Mouse (Mus musculus): Measurements from ENCODE around the gene Ilvbl. TPM values are rescaled to one million over a fixed set of nuclear protein-coding genes. Genes with fewer than 3 reads are reported as not detected.

Gene Ilvbl
- polyA plus RNA-seq, 1 experiment from 2014 or later, result 29.8 TPM

- Histone ChIP-seq H3K4me2 (no peak overlapping the region), H3K27ac (ENCODE audit: low read depth, low read length) (no peak overlapping the region)
- 92% methylated on average over 1 of the region's 1 CpGs for WGBS (ENCODE audit: insufficient replicate concordance)
Measured at GRCm38 (mm10) chr10:78584996-78585395, 10.8 kb downstream of the Ilvbl start.

DNA sequence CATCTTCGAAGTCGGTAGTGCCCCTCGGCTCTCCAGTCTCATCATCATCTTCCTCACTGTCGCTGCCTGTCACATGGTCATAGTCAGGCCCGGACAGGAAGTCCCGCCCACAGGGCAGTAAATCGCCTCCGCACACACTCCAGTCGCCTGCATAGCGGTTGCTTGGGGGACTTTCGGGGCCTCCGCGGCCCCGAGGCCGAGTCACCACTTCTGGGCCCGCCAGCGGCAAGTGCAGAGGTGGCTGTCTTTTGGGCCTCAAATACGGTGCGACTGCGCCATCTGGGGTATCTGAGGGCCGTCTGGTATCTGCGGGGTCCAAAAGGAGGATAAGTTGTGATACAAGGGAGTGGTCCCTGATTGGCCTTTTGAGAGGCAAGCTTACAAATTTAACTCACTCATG, 11.5 kb downstream of the Ilvbl start:
- H3K27ac ChIP-seq (ENCODE audit: low read depth, low read length), result no peak overlapping the region
- H3K9me3 ChIP-seq (replicated peaks; ENCODE audit: control insufficient read depth, low read length), result no peaks in the 10 kb centered on the region
- ATAC-seq (replicated peaks; ENCODE audit: insufficient number of reproducible peaks, low FRiP score, low TSS enrichment), result no peak
- H3K27me3 ChIP-seq (ENCODE audit: control insufficient read depth, insufficient read depth, low read length), result no peaks in the 10 kb centered on the region
- 81% methylated on average over 22 of the region's 22 CpGs for WGBS (ENCODE audit: insufficient replicate concordance)
- peaks cover 42% of the 10 kb centered on the region for H3K36me3 ChIP-seq (ENCODE audit: control insufficient read depth, insufficient read depth, low read length)
- no peak overlapping the region for H3K4me3 ChIP-seq (ENCODE audit: low read depth, low read length)
- no peak overlapping the region for H3K4me2 ChIP-seq
- H3K4me1 ChIP-seq (ENCODE audit: control insufficient read depth, insufficient read depth, low read length), result peaks cover 7% of the 10 kb centered on the region; the same call in 1 of the 2 replicates
- H3K9ac ChIP-seq (ENCODE audit: low read depth, low read length), result no peak overlapping the region

More at GRCm38 (mm10) chr10:78584996-78585395, 10.8 kb downstream of the Ilvbl start:
- H3K36me3 ChIP-seq (ENCODE audit: control insufficient read depth, insufficient read depth, low read length), result peaks cover 42% of the 10 kb centered on the region
- H3K4me1 ChIP-seq (ENCODE audit: control insufficient read depth, insufficient read depth, low read length), result peaks cover 1% of the 10 kb centered on the region; the same call in 1 of the 2 replicates
- H3K9me3 ChIP-seq (replicated peaks; ENCODE audit: control insufficient read depth, low read length), result no peaks in the 10 kb centered on the region
- no peak overlapping the region for H3K9ac ChIP-seq (ENCODE audit: low read depth, low read length)
- no peak overlapping the region for H3K4me3 ChIP-seq (ENCODE audit: low read depth, low read length)
- no peaks in the 10 kb centered on the region for H3K27me3 ChIP-seq (ENCODE audit: control insufficient read depth, insufficient read depth, low read length)
- no peak for ATAC-seq (replicated peaks; ENCODE audit: insufficient number of reproducible peaks, low FRiP score, low TSS enrichment)

GRCm38 (mm10) chr10:78586026-78586425, 11.9 kb downstream of the Ilvbl start:
- no peak for ATAC-seq (replicated peaks; ENCODE audit: insufficient number of reproducible peaks, low FRiP score, low TSS enrichment)
- peaks cover 41% of the 10 kb centered on the region for H3K36me3 ChIP-seq (ENCODE audit: control insufficient read depth, insufficient read depth, low read length)
- 89% methylated on average over 13 of the region's 13 CpGs for WGBS (ENCODE audit: insufficient replicate concordance)

GRCm38 (mm10) chr10:78589291-78589690, 15.1 kb downstream of the Ilvbl start:
- Histone ChIP-seq H3K27ac (ENCODE audit: low read depth, low read length) (no peak overlapping the region), H3K27me3 (ENCODE audit: control insufficient read depth, insufficient read depth, low read length) (no peaks in the 10 kb centered on the region), H3K4me1 (ENCODE audit: control insufficient read depth, insufficient read depth, low read length) (peaks cover 7% of the 10 kb centered on the region; the same call in 1 of the 2 replicates), H3K36me3 (ENCODE audit: control insufficient read depth, insufficient read depth, low read length) (peaks cover 40% of the 10 kb centered on the region), H3K9me3 (replicated peaks; ENCODE audit: control insufficient read depth, low read length) (no peaks in the 10 kb centered on the region), H3K9ac (ENCODE audit: low read depth, low read length) (no peak overlapping the region), H3K4me3 (ENCODE audit: low read depth, low read length) (no peak overlapping the region), H3K4me2 (no peak overlapping the region)
- ATAC-seq (replicated peaks; ENCODE audit: insufficient number of reproducible peaks, low FRiP score, low TSS enrichment), result no peak
- 95% methylated on average over 18 of the region's 18 CpGs for WGBS (ENCODE audit: insufficient replicate concordance)

More at GRCm38 (mm10) chr10:78586026-78586425, 11.9 kb downstream of the Ilvbl start:
- no peak overlapping the region for H3K4me3 ChIP-seq (ENCODE audit: low read depth, low read length)
- H3K4me1 ChIP-seq (ENCODE audit: control insufficient read depth, insufficient read depth, low read length), result peaks cover 7% of the 10 kb centered on the region; the same call in 1 of the 2 replicates
- H3K9me3 ChIP-seq (replicated peaks; ENCODE audit: control insufficient read depth, low read length), result no peaks in the 10 kb centered on the region
- no peaks in the 10 kb centered on the region for H3K27me3 ChIP-seq (ENCODE audit: control insufficient read depth, insufficient read depth, low read length)
- H3K4me2 ChIP-seq, result no peak overlapping the region
- H3K27ac ChIP-seq (ENCODE audit: low read depth, low read length), result no peak overlapping the region
- H3K9ac ChIP-seq (ENCODE audit: low read depth, low read length), result no peak overlapping the region

- Histone ChIP-seq H3K36me3 (ENCODE audit: control insufficient read depth, insufficient read depth, low read length) (peaks cover 38% of the 10 kb centered on the region), H3K4me1 (ENCODE audit: control insufficient read depth, insufficient read depth, low read length) (peaks cover 7% of the 10 kb centered on the region; the same call in 1 of the 2 replicates), H3K4me3 (ENCODE audit: low read depth, low read length) (no peak overlapping the region; the same call in 1 of the 2 replicates), H3K27ac (ENCODE audit: low read depth, low read length) (no peak overlapping the region), H3K4me2 (peak overlapping the region; percentile 63), H3K9ac (ENCODE audit: low read depth, low read length) (peak overlapping the region; percentile 93; the same call in 1 of the 2 replicates), H3K9me3 (replicated peaks; ENCODE audit: control insufficient read depth, low read length) (no peaks in the 10 kb centered on the region), H3K27me3 (ENCODE audit: control insufficient read depth, insufficient read depth, low read length) (no peaks in the 10 kb centered on the region)
- 84% methylated on average over 8 of the region's 8 CpGs for WGBS (ENCODE audit: insufficient replicate concordance)
- ATAC-seq (replicated peaks; ENCODE audit: insufficient number of reproducible peaks, low FRiP score, low TSS enrichment), result no peak
Measured at GRCm38 (mm10) chr10:78589901-78590300, 15.8 kb downstream of the Ilvbl start.

- ATAC-seq (replicated peaks; ENCODE audit: insufficient number of reproducible peaks, low FRiP score, low TSS enrichment), result no peak
- Histone ChIP-seq H3K4me1 (ENCODE audit: control insufficient read depth, insufficient read depth, low read length) (peaks cover 7% of the 10 kb centered on the region; the same call in 1 of the 2 replicates), H3K4me3 (ENCODE audit: low read depth, low read length) (peak overlapping the region; percentile 76), H3K36me3 (ENCODE audit: control insufficient read depth, insufficient read depth, low read length) (peaks cover 30% of the 10 kb centered on the region), H3K27me3 (ENCODE audit: control insufficient read depth, insufficient read depth, low read length) (no peaks in the 10 kb centered on the region), H3K4me2 (peak overlapping the region; percentile 63), H3K27ac (ENCODE audit: low read depth, low read length) (peak overlapping the region; percentile 88; the same call in 1 of the 2 replicates), H3K9ac (ENCODE audit: low read depth, low read length) (peak overlapping the region; percentile 93), H3K9me3 (replicated peaks; ENCODE audit: control insufficient read depth, low read length) (no peaks in the 10 kb centered on the region)
- WGBS (ENCODE audit: insufficient replicate concordance), result 11% methylated on average over 9 of the region's 9 CpGs
Measured at GRCm38 (mm10) chr10:78590744-78591143, 16.6 kb downstream of the Ilvbl start.

DNA sequence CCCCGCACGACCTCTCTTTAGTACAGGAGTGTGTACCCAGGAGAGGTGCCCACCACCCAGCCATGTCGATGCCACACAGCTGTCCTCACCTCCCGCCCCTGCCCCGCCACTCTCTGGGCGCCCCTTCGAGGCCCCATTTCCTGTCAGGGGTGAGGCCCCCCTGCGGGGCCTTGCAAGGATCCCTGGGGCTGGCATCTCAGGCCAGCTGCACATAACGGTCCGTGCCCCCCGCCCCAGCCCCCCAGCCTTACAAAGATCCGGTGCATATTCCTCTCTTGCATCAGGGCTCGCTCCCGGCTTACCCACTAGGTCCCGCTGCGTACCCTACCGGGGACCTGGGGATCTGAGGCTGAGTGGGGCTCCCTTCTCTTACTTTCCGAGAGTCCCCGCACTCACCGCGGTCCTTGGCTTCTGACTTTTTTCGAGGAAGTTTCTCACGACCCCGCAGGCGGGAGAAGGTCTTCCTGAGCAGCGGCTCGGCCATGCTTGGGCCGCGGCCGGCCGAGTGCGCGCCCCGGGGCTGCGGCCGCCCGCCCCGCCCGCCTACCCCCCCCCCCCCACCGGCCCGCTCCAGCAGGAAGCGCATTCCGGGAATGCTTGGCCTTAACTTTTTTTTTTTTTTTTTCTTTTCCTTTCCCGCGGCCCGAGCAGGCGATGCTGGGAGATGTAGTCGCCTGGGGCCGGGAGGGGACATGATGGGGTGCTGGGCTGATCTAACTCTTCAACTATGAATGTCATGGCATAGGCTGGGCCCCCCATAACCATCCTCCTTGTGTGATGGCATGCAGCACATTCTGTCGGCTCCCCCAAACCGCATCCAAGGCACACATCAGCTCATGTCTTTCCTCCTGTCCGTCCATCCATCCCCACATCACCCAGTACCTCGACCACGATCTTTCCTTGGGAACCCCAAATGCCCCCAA, 17.5 kb downstream of the Ilvbl start, which contains the start of gene Syde1:
Syde1 (minus strand) TSS at position 559 of the 923 bp plus-strand sequence.
- Histone ChIP-seq H3K9me3 (replicated peaks; ENCODE audit: control insufficient read depth, low read length) (no peaks in the 10 kb centered on the region), H3K27ac (ENCODE audit: low read depth, low read length) (peak within 1 kb of the TSS; percentile 88), H3K4me1 (ENCODE audit: control insufficient read depth, insufficient read depth, low read length) (peaks cover 7% of the 10 kb centered on the region; the same call in 1 of the 2 replicates), H3K36me3 (ENCODE audit: control insufficient read depth, insufficient read depth, low read length) (peaks cover 22% of the 10 kb centered on the region), H3K4me3 (ENCODE audit: low read depth, low read length) (peak within 1 kb of the TSS; percentile 76), H3K27me3 (ENCODE audit: control insufficient read depth, insufficient read depth, low read length) (no peaks in the 10 kb centered on the region), H3K4me2 (peak within 1 kb of the TSS; percentile 63), H3K9ac (ENCODE audit: low read depth, low read length) (peak within 1 kb of the TSS; percentile 93)
- peak; percentile 68 for ATAC-seq (replicated peaks; ENCODE audit: insufficient number of reproducible peaks, low FRiP score, low TSS enrichment)
- 2% methylated on average over 49 of the region's 54 CpGs for WGBS (ENCODE audit: insufficient replicate concordance)

- no peak overlapping the region for H3K27ac ChIP-seq (ENCODE audit: low read depth, low read length)
- H3K4me1 ChIP-seq (ENCODE audit: control insufficient read depth, insufficient read depth, low read length), result peaks cover 7% of the 10 kb centered on the region; the same call in 1 of the 2 replicates
- H3K4me2 ChIP-seq, result no peak overlapping the region
- no peak for ATAC-seq (replicated peaks; ENCODE audit: insufficient number of reproducible peaks, low FRiP score, low TSS enrichment)
- H3K4me3 ChIP-seq (ENCODE audit: low read depth, low read length), result no peak overlapping the region
- 80% methylated on average over 4 of the region's 4 CpGs for WGBS (ENCODE audit: insufficient replicate concordance)
- H3K27me3 ChIP-seq (ENCODE audit: control insufficient read depth, insufficient read depth, low read length), result no peaks in the 10 kb centered on the region
- no peaks in the 10 kb centered on the region for H3K9me3 ChIP-seq (replicated peaks; ENCODE audit: control insufficient read depth, low read length)
- peaks cover 13% of the 10 kb centered on the region for H3K36me3 ChIP-seq (ENCODE audit: control insufficient read depth, insufficient read depth, low read length)
- H3K9ac ChIP-seq (ENCODE audit: low read depth, low read length), result no peak overlapping the region
Measured at GRCm38 (mm10) chr10:78592856-78593379, 18.8 kb downstream of the Ilvbl start.
